Mouse (Mus musculus) forebrain, embryonic 10.5 days (tissue): Measurements from ENCODE around the gene Rpl27. TPM values are rescaled to one million over a fixed set of nuclear protein-coding genes. Genes with fewer than 3 reads are reported as not detected.

Experiments used
- DNase-seq: peaks from one replicate; pipeline ENCODE4 v3.0.0-alpha.2; 2017; ENCODE audit warnings: low spot score; ENCODE audit errors: extremely low spot score
- H3K27ac ChIP-seq: fragments of 300-500 bp; sonication (generic); 2 replicates; pipeline ENCODE4 v1.5.1; 2016; ENCODE audit warnings: mild to moderate bottlenecking
- H3K27me3 ChIP-seq: fragments of 300-500 bp; sonication (generic); 2 replicates; pipeline ENCODE4 v1.6.1; 2016; ENCODE audit warnings: mild to moderate bottlenecking; ENCODE audit not compliant: poor library complexity, severe bottlenecking
- H3K36me3 ChIP-seq: fragments of 300-500 bp; sonication (generic); replicated peaks from 2 replicates; pipeline ENCODE4 v1.6.1; 2016; ENCODE audit warnings: mild to moderate bottlenecking, moderate library complexity
- H3K4me1 ChIP-seq: fragments of 300-500 bp; sonication (generic); 2 replicates; pipeline ENCODE4 v1.6.1; 2016
- H3K4me3 ChIP-seq: fragments of 300-500 bp; sonication (generic); 2 replicates; pipeline ENCODE4 v1.5.1; 2016; ENCODE audit warnings: mild to moderate bottlenecking, moderate library complexity
- H3K9me3 ChIP-seq: fragments of 300-500 bp; sonication (generic); 2 replicates; pipeline ENCODE4 v1.6.1; 2016; ENCODE audit warnings: mild to moderate bottlenecking, moderate library complexity
- WGBS: fragments of 180-500 bp; shearing (Covaris S2); methylation state at CpG from one replicate; pipeline ENCODE4 v1.1.7; 2016; 5-methylcytosine and 5-hydroxymethylcytosine counted together
- polyA plus RNA-seq: library from polyadenylated mRNA; unstranded; fragments of >200 nt; fragmentation: Nextera tagmentation; extraction: Ambion mirVana; gene quantifications from 2 replicates; pipeline ENCODE4 v1.2.1, GENCODE M21; 2016

Rpl27 gene
- polyA plus RNA-seq, 1 experiment from 2014 or later, result 505 TPM

DNA sequence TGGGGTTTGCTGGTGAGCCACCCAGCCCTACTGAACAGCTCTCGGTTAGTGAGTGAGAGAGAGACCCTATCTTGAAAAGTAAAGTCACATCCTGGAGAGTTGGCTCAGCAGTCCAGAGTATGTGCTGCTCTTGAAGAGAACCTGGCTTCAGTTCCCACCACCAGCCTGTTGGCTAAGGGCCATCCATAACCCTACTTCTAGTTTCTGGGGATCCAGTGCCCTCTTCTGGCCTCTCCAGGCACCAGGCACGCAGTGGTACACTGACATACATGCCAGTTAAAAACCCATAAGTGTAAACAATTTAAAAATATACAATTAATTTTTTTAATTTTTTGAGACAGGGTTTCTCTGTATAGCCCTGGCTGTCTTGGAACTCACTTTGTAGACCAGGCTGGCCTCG lies 8.3 kb downstream of the Rpl27 start:
- 80% methylated on average over 3 of the region's 3 CpGs for WGBS
- no peaks in the 10 kb centered on the region for H3K9me3 ChIP-seq
- DNase-seq, result no peak
- peaks cover 13% of the 10 kb centered on the region for H3K36me3 ChIP-seq
- peaks cover 27% of the 10 kb centered on the region for H3K4me1 ChIP-seq
- H3K27ac ChIP-seq, result no peak overlapping the region
- no peaks in the 10 kb centered on the region for H3K27me3 ChIP-seq
- no peak overlapping the region for H3K4me3 ChIP-seq

DNA sequence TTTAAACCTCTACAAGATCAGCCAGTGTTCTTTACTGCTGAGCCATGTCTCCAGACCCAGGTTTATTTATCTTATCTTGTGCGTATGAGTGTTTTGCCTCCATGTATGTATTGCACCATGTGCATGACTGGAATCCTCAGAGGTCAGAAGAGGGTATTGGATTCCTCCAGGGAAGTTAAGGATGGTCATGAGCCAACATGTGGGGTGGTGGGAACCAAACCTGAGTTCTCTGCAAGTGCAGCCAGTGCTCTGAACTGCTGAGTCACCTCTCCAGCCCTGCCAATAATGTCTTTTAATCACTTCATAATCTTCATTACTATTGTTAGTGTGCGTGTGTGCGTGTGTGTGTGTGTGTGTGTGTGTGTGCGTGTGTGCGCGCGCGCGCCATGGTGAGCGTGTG lies 9.4 kb downstream of the Rpl27 start:
- H3K9me3 ChIP-seq, result no peaks in the 10 kb centered on the region
- WGBS, result 95% methylated on average over 10 of the region's 10 CpGs
- no peaks in the 10 kb centered on the region for H3K27me3 ChIP-seq
- no peak for DNase-seq
- H3K36me3 ChIP-seq, result peaks cover 4% of the 10 kb centered on the region
- H3K27ac ChIP-seq, result no peak overlapping the region
- H3K4me3 ChIP-seq, result no peak overlapping the region
- peaks cover 32% of the 10 kb centered on the region for H3K4me1 ChIP-seq

DNA sequence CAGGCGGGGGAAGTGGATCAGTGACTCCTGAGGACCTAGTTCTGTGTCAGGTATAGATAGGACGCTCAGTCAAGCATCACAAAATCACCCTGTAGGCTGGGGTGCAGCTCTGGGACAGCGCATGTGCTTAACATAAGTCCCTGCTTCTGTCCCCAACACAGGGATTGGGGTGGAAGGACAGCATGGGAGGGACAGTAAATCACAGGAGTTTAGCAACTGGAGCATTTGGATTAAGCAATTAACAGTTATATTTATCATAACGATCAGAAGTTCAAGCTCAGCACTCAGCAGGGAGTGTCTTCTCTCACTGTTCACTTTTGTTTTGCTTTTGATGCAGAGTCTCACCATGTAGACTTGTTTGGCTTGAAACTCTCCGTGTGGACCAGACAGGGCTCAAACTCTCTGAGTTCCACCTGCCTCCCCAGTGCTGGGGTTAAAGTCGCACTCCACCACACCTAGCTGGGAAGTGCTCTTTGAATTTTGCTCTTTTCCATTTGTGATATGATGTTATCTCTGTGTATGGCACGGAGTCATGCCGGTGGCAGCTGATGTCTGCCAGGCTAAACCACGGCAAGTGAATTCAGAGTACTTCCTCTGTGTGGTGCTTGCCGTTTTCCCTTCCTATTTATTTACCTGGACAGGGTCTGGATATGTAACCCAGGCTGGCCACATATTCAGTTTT lies 10.1 kb downstream of the Rpl27 start:
- no peak overlapping the region for H3K4me3 ChIP-seq
- DNase-seq, result no peak
- no peaks in the 10 kb centered on the region for H3K36me3 ChIP-seq
- WGBS, result 79% methylated on average over 10 of the region's 10 CpGs
- H3K27ac ChIP-seq, result no peak overlapping the region
- H3K27me3 ChIP-seq, result no peaks in the 10 kb centered on the region
- H3K9me3 ChIP-seq, result no peaks in the 10 kb centered on the region
- peaks cover 32% of the 10 kb centered on the region for H3K4me1 ChIP-seq

DNA sequence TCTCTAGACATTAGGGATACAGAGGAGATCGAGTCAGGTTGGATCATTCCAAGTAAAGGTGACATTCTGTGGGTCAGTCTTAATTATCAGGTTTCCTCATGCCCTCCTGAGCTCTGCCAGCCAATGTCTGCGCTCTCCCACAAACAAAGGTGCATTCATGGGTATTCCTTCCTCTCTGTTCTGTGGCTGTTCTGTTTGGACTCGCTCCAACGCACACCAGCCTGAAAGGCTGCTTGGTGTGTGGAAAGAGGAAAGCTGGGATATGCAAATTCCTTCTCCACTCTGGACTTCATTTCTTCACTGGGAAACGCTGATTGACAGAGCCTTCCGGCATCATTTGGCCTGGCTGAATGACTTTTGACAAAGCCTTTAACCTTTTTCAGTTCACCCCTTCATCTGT lies 12.6 kb downstream of the Rpl27 start:
- peak overlapping the region; percentile 3; the same call in 1 of the 2 replicates for H3K27ac ChIP-seq
- 45% methylated on average over 6 of the region's 6 CpGs for WGBS
- H3K27me3 ChIP-seq, result no peaks in the 10 kb centered on the region

DNA sequence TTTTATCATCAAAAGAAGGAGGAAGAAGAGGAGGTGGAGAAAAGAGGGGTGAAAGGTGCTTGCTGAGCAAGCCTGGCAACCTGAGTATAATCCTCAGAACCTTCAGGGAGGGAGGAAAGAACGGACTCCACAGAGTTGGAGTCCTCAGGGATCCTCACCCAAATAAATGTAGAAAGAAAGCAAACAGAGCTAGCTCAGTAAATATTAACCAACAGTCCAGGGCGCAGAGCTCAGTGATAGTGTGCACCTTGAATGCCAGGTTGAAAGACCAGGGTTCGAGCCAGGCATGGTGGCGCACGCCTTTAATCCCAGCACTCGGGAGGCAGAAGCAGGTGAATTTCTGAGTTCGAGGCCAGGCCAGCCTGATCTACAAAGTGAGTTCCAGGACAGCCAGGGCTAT lies 13.5 kb downstream of the Rpl27 start:
- H3K9me3 ChIP-seq, result no peaks in the 10 kb centered on the region
- H3K27me3 ChIP-seq, result no peaks in the 10 kb centered on the region
- no peak for DNase-seq
- peaks cover 48% of the 10 kb centered on the region for H3K4me1 ChIP-seq
- WGBS, result 93% methylated on average over 7 of the region's 7 CpGs
- H3K4me3 ChIP-seq, result no peak overlapping the region
- no peak overlapping the region for H3K27ac ChIP-seq
- H3K36me3 ChIP-seq, result peaks cover 27% of the 10 kb centered on the region

More for the DNA sequence above, 12.6 kb downstream of the Rpl27 start:
- no peak overlapping the region for H3K4me3 ChIP-seq
- H3K9me3 ChIP-seq, result no peaks in the 10 kb centered on the region
- DNase-seq, result no peak
- H3K4me1 ChIP-seq, result peaks cover 40% of the 10 kb centered on the region
- H3K36me3 ChIP-seq, result peaks cover 18% of the 10 kb centered on the region

DNA sequence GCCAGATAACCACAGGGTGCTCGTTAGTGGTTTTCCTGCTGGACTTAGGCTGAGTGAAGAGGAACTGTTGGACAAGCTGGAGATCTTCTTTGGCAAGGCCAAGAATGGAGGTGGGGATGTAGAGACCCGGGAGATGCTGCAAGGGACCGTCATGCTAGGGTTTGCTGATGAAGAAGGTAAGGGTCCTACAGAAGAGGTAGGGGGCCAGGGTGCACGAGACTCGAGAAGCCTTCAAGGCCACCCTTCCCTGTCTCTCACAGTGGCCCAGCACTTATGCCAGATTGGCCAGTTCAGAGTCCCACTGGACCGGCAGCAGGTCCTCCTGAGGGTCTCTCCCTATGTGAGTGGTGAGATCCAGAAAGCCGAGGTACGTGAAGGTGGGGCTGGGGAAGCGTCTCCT lies 15.5 kb downstream of the Rpl27 start:
- H3K4me1 ChIP-seq, result peaks cover 52% of the 10 kb centered on the region
- DNase-seq, result no peak
- WGBS, result 94% methylated on average over 9 of the region's 9 CpGs
- no peaks in the 10 kb centered on the region for H3K27me3 ChIP-seq
- H3K9me3 ChIP-seq, result no peaks in the 10 kb centered on the region
- no peak overlapping the region for H3K4me3 ChIP-seq
- H3K27ac ChIP-seq, result 0 out of 2 replicates have a peak overlapping the region, but pooled peaks have one; percentile 12
- peaks cover 42% of the 10 kb centered on the region for H3K36me3 ChIP-seq

DNA sequence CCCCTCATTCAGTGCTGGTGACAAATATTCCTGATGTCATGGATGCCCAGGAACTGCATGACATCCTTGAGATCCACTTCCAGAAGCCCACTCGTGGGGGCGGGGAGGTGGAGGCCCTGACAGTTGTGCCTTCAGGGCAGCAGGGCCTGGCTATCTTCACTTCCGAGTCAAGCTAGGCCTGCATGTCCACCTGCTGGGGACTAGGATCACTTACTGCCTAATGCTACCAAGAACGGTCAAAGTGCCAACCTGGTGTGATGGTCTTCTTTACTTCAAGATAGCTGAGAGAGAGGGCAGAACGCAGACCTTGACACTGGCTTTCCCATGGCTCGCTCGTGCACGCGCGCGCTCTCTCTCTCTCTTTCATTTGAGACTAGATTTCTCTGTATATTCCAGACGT lies 16.1 kb downstream of the Rpl27 start:
- Histone ChIP-seq H3K4me1 (peaks cover 57% of the 10 kb centered on the region), H3K4me3 (no peak overlapping the region), H3K27ac (no peak overlapping the region), H3K36me3 (peaks cover 42% of the 10 kb centered on the region), H3K27me3 (no peaks in the 10 kb centered on the region), H3K9me3 (no peaks in the 10 kb centered on the region)
- DNase-seq, result no peak
- 87% methylated on average over 12 of the region's 12 CpGs for WGBS

DNA sequence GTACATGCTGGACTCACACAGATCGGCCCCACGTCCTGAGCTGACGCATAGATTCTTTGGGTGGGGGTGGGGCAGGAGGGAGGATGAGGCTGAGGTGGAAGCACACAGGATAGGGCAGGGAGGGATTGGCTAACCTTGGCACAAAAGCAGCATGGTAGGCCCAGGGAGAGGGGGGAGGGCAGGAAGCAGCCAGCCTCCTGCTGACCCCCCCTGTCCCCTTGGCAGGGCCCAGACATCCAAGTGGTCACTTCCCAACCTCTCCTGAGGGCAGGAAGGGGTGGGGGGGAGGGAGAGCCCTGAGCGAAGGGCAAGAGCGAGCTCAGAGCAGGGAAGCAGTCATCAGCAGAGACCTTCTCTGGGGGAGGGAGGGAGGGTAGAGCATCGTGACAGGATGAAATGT lies 17.6 kb downstream of the Rpl27 start:
- Histone ChIP-seq H3K27me3 (peaks cover 7% of the 10 kb centered on the region; the same call in 1 of the 2 replicates), H3K4me1 (peaks cover 65% of the 10 kb centered on the region), H3K4me3 (peak overlapping the region; percentile 12; the same call in 1 of the 2 replicates), H3K36me3 (peaks cover 42% of the 10 kb centered on the region), H3K27ac (peak overlapping the region; percentile 60; the same call in 1 of the 2 replicates), H3K9me3 (no peaks in the 10 kb centered on the region)
- DNase-seq, result no peak
- 40% methylated on average over 6 of the region's 6 CpGs for WGBS

DNA sequence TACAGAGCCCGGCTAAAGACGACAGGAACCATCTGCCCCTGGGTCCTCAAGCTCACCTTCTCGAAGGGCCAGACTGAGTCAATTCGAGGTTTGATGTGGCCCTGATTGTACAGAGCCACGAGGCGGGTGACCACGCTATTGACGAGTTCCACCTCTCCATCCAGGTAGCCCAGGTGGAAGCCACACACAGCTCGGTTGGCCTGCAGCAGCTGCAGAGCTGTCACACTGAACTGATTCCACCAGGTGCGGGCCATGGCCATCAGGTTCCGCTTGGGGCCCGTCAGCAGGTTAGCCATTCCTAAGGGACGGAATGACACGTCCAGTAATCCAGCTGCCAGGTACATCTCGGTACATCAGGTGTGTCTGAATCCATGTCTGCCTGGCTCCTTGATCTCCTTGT lies 18.2 kb downstream of the Rpl27 start:
- no peaks in the 10 kb centered on the region for H3K9me3 ChIP-seq
- H3K4me1 ChIP-seq, result peaks cover 66% of the 10 kb centered on the region
- H3K4me3 ChIP-seq, result no peak overlapping the region
- H3K27ac ChIP-seq, result peak overlapping the region; percentile 60; the same call in 1 of the 2 replicates
- H3K27me3 ChIP-seq, result peaks cover 13% of the 10 kb centered on the region; the same call in 1 of the 2 replicates
- 87% methylated on average over 15 of the region's 15 CpGs for WGBS
- H3K36me3 ChIP-seq, result peaks cover 42% of the 10 kb centered on the region
- DNase-seq, result no peak

DNA sequence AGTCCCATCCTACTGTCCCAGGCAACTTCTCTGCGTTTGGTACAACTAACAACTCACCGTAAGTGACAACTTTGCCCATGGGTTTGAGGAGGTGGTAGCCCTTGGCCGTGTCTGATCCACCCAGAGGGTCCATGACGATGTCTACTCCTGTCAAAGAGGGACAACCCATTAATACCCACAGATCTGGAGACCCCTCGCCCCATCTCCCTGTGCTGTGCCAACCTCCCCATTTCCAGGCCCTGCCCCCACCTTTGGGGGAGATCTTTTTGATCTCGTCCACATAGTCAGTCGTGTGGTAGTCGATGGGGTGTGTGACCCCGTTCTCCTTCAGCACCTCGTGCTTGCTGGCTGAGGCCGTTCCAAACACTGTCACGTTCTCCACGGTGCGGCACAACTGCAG lies 20.0 kb downstream of the Rpl27 start:
- Histone ChIP-seq H3K27ac (peak overlapping the region; percentile 75), H3K4me3 (peak overlapping the region; percentile 26), H3K9me3 (no peaks in the 10 kb centered on the region)

DNA sequence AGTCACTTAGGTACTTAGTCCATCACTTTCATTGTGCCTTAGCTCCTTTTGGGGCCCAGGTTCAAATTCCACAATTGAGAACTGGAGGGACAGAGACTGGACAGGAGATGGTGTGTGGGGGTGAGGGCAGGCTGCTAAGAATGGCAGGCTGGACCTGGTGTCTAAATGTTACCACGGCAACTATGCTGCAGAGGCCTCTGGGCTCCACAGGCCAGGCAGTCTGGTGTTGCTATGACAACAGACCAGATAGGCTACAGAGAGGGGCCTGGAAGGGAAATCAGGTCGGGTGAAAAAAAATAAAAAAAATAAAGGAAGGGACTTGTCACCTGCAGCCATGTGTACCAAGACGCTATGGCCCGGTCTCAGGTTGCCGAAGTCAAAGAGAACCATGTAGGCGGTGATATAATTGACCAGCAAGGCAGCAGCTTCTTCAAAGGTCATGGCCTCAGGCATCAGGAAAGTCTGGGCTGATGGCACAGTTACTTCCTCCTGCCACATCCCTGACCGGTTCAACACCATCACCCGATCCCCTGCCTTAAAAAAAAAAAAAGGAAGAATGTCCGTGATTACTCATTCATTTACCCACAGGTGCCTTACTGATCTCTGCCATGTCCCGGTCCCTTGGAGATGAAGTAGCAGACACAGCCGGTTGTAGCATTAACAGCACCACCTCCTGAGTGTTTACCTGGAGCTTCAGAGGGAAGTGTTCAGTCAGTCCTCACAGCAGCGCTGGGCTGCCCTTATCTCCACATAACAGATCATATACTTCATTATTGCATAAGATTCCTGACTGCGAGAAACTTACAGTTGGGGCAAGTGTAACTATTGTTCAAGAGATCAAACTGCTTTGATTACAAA lies 20.7 kb downstream of the Rpl27 start:
- DNase-seq, result no peak
- peak overlapping the region; percentile 75 for H3K27ac ChIP-seq
- peaks cover 42% of the 10 kb centered on the region for H3K36me3 ChIP-seq
- 46% methylated on average over 13 of the region's 13 CpGs for WGBS
- H3K27me3 ChIP-seq, result peaks cover 29% of the 10 kb centered on the region
- peak overlapping the region; percentile 26 for H3K4me3 ChIP-seq
- H3K9me3 ChIP-seq, result no peaks in the 10 kb centered on the region
- peaks cover 85% of the 10 kb centered on the region for H3K4me1 ChIP-seq

More for the DNA sequence above, 20.0 kb downstream of the Rpl27 start:
- peaks cover 78% of the 10 kb centered on the region for H3K4me1 ChIP-seq
- H3K36me3 ChIP-seq, result peaks cover 42% of the 10 kb centered on the region
- DNase-seq, result no peak
- H3K27me3 ChIP-seq, result peaks cover 28% of the 10 kb centered on the region
- WGBS, result 88% methylated on average over 14 of the region's 14 CpGs

DNA sequence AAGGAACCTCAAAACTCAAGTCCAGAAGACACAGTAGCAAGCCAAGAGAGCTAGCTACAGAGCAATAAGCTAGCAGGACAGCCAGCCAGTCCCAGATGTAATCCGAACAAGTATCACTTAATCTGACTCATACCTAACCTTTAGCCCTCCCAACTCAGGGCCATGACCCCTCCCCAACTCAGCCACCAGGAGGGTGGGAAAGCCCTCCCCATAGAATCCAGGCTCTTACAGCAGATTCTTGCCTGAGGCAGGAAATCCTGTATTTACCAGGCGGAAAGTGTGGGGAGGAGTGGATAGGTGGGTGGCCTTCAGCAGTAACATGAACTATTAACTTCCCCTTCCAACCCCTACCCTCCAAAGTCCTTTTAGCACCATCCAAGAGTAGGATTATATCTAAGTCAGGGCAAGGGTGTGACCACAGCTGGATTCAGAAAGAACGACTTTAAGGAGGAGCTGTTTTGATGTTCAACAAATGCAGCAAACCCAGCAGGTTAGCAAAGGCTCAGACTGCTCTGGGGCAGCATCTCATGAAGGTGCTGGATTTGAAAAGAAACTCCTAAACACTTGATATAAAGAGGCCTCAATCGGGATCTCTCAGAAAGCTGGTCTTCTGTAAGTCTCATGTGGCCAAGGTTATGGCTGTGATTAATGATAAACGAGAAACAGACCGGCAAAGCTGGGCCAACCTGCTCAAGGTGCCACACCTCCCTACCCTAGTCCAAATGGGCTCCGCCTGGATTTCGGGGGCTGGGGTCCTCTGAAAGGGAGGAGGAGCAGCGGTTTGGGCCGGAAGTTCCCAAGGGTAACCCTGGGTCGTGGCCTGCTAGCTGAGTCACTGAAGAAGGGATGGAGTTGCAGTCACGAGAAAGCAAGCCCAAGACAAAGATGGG lies 22.4 kb downstream of the Rpl27 start, which contains the start of gene Rnd2:
Gene Rnd2 (plus strand): TSS at position 789 of the 890 bp plus-strand sequence.
- WGBS, result 12% methylated on average over 12 of the region's 12 CpGs
- no peak for DNase-seq

More for the DNA sequence above, 22.4 kb downstream of the Rpl27 start, which contains the start of gene Rnd2:
- peak within 1 kb of the TSS; percentile 83 for H3K4me3 ChIP-seq
- H3K4me1 ChIP-seq, result peaks cover 89% of the 10 kb centered on the region
- peaks cover 26% of the 10 kb centered on the region for H3K36me3 ChIP-seq
- H3K27me3 ChIP-seq, result peaks cover 37% of the 10 kb centered on the region
- no peaks in the 10 kb centered on the region for H3K9me3 ChIP-seq
- H3K27ac ChIP-seq, result peak within 1 kb of the TSS; percentile 83
